Mouse (Mus musculus): ENCODE measurements around the gene Timeless. TPM values are rescaled to one million over a fixed set of nuclear protein-coding genes. Genes with fewer than 3 reads are reported as not detected.

Gene Timeless
- polyA plus RNA-seq, 1 experiment, result 2.7 TPM

DNA sequence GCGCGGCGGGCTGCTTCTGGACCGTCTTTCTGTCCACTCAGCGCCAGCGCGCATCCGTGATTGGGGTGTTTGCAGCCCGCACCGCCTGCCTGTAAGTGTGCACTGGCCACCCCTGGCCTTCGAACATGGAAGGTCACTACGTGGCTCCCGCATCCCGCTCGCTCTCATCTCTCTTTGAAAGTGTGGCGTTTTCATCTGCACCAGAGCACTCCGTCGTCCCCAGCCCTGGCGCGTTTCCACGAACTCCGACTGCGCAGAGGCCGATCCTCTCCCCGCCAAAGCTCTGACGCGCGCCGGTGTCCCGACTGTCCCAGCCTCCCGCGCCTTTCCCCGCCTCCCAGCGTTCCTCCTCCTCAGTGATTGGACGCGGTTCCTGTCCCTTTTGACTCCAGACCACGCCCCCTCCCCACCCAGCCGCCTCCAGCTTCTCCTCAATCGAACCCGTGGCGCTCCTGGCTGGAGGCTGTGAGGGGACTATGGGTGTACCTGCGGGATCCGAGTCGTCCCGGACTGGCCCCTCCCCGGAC lies 37.8 kb upstream of the Timeless start, which contains the start of gene Gls2:
Gene Gls2 (plus strand): TSS at position 434 of the 527 bp plus-strand sequence.
- peaks cover 19% of the 10 kb centered on the region for H3K4me1 ChIP-seq (ENCODE audit: control insufficient read depth)
- peak within 1 kb of the TSS; percentile 67 for H3K4me3 ChIP-seq (replicated peaks)
- peaks cover 61% of the 10 kb centered on the region for H3K27me3 ChIP-seq (ENCODE audit: control insufficient read depth)
- no peaks in the 10 kb centered on the region for H3K36me3 ChIP-seq (ENCODE audit: control insufficient read depth)
- peaks cover 6% of the 10 kb centered on the region; the same call in 1 of the 2 replicates for H3K9me3 ChIP-seq (ENCODE audit: control insufficient read depth, low read length)
- TF ChIP-seq GATA1 (IDR thresholded peaks at IDR 0.05; ENCODE audit: low read length) (no peak), TAL1 (IDR thresholded peaks at IDR 0.05; ENCODE audit: low read length) (no peak)

DNA sequence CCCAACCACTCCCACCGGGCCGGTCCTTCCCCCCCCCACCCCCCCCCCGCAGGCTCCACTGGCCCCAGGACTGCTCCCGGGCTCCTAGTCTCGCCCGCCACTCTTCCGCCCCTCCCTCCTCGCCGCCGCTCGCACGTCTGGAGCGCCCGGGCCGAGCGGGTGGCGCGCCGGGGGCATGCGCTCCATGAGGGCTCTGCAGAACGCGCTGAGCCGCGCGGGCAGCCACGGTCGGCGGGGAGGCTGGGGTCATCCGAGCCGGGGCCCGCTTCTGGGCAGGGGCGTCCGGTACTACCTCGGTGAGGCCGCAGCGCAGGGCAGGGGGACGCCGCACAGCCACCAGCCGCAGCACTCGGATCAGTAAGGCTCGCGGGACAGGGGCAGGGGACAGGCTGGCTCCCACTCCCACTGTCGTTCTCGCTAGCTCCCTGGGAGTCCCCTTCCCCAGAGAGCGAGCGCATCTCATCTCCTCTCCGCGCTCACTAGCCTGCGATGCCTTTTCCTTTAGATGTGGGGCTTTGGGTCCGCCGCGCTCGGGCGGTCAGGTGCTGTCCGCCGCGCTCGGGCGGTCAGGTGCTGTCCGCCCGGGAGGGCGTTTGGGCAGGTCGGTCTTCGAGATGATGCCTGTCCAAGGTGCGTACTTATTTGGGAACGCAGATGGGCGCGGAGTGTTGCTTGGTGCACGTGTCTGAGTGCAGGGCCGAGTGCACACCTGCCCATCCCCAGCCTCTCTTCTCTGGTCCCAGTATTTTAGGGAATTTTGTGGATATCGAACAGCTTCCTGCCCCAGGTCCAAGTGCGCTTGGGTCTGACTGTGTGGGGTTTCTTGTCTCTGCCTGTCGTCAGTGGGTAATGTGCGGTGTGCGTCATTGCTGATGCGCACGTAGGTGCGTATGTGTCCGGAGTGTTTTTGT lies 37.1 kb upstream of the Timeless start:
- H3K9me3 ChIP-seq (ENCODE audit: control insufficient read depth, low read length), result peaks cover 6% of the 10 kb centered on the region; the same call in 1 of the 2 replicates
- TF ChIP-seq GATA1 (IDR thresholded peaks at IDR 0.05; ENCODE audit: low read length) (no peak), TAL1 (IDR thresholded peaks at IDR 0.05; ENCODE audit: low read length) (no peak)
- H3K36me3 ChIP-seq (ENCODE audit: control insufficient read depth), result no peaks in the 10 kb centered on the region
- peaks cover 64% of the 10 kb centered on the region for H3K27me3 ChIP-seq (ENCODE audit: control insufficient read depth)
- H3K4me1 ChIP-seq (ENCODE audit: control insufficient read depth), result peaks cover 19% of the 10 kb centered on the region
- peak overlapping the region; percentile 67 for H3K4me3 ChIP-seq (replicated peaks)

DNA sequence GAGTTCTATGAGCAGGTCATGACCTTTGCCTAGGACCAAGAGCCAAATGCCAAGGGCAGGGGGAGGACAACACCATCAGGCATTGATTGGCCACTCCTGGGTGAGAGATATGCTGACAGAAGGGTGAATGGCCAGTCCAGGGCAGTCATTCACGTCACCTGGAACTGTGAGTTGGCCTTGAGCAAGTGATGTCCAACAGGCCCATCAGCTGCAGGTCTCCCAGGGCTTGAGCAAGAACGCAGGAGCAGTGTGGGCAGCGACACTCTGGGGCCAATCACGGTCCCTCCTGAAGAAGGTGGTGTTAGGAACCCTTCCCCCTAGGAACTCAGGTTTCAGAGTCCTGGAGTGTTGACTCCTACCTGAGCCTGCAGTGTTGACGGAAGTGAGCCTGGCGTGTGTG lies 30.0 kb upstream of the Timeless start:
- Histone ChIP-seq H3K9me3 (ENCODE audit: control insufficient read depth, low read length) (no peaks in the 10 kb centered on the region), H3K4me3 (replicated peaks) (no peak overlapping the region), H3K4me1 (ENCODE audit: control insufficient read depth) (no peaks in the 10 kb centered on the region), H3K36me3 (ENCODE audit: control insufficient read depth) (peaks cover 5% of the 10 kb centered on the region), H3K27me3 (ENCODE audit: control insufficient read depth) (peaks cover 16% of the 10 kb centered on the region)
- TF ChIP-seq GATA1 (IDR thresholded peaks at IDR 0.05; ENCODE audit: low read length), result no peak
- no peak for TF ChIP-seq TAL1 (IDR thresholded peaks at IDR 0.05; ENCODE audit: low read length)

DNA sequence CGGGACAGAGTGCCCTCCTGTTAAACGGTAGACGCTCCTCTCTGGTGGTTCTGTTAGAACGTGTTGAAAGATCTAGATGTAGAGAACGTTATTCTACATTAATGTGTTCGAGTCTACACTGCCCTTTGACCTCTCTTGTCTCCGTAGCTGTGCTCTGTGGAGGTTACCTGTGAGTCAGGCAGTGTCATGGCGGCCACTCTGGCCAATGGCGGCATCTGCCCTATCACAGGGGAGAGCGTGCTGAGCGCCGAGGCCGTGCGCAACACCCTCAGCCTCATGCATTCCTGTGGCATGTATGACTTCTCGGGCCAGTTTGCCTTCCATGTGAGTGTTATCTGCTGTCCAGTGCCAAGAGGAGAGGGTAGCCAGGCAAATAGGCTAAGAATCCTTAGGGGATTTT lies 26.9 kb upstream of the Timeless start:
- Histone ChIP-seq H3K4me1 (ENCODE audit: control insufficient read depth) (peaks cover under 1% of the 10 kb centered on the region; the same call in 1 of the 2 replicates), H3K4me3 (replicated peaks) (no peak overlapping the region), H3K9me3 (ENCODE audit: control insufficient read depth, low read length) (no peaks in the 10 kb centered on the region), H3K36me3 (ENCODE audit: control insufficient read depth) (peaks cover 15% of the 10 kb centered on the region), H3K27me3 (ENCODE audit: control insufficient read depth) (peaks cover 2% of the 10 kb centered on the region)
- TF ChIP-seq GATA1 (IDR thresholded peaks at IDR 0.05; ENCODE audit: low read length) (no peak), TAL1 (IDR thresholded peaks at IDR 0.05; ENCODE audit: low read length) (no peak)

DNA sequence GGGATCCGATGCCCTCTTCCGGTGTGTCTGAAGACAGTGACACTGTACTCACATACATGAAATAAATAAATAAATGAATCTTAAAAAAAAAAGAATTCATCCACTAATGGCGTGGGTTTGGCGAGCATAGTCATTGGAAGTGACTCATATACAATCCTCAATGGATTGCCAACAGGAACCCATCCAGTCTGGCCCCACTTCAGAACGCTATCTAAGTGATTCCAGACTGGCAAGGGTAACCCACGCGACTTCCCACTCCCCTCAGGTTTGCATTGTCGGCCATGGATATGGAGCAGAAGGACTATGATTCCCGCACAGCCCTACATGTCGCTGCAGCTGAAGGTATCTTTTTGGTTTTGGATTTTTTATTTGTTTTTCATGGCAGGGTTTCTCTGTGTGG lies 23.5 kb upstream of the Timeless start:
- H3K27me3 ChIP-seq (ENCODE audit: control insufficient read depth), result peaks cover 4% of the 10 kb centered on the region; the same call in 1 of the 2 replicates
- no peak overlapping the region for H3K4me3 ChIP-seq (replicated peaks)
- TF ChIP-seq TAL1 (IDR thresholded peaks at IDR 0.05; ENCODE audit: low read length) (no peak), GATA1 (IDR thresholded peaks at IDR 0.05; ENCODE audit: low read length) (no peak)
- H3K36me3 ChIP-seq (ENCODE audit: control insufficient read depth), result peaks cover 15% of the 10 kb centered on the region
- peaks cover 31% of the 10 kb centered on the region for H3K4me1 ChIP-seq (ENCODE audit: control insufficient read depth)
- no peaks in the 10 kb centered on the region for H3K9me3 ChIP-seq (ENCODE audit: control insufficient read depth, low read length)

DNA sequence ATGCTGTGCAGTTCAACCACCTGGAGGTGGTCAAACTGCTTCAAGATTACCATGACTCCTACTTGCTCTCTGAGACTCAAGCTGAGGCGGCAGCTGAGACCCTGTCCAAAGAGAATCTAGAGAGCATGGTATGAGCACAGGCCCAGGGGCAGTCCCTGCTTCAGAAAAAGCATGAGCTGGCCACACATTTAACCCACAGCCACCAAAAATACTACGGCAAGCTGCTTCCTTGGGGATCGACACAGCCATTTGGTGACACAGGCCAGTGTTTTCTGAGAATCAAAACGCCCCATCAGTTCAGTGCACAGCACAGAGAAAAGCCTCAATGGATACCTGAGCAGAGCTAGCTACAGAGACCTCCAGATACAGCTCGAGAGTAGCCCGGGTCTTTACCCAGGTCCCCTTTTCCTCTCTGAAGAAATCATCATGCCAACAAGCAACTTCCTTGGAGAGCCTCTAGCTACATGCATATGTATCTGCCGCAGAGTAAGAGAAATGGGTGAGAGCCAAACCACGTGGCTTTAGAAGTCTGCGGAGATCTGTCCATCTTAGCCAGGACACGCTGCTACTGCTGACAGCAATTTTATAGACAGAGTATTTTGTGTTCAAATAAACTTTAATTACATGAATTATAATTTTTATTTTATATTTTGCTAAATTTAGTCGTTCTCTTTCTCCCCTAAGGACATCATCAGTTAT lies 22.4 kb upstream of the Timeless start:
- TF ChIP-seq GATA1 (IDR thresholded peaks at IDR 0.05; ENCODE audit: low read length) (no peak), TAL1 (IDR thresholded peaks at IDR 0.05; ENCODE audit: low read length) (no peak)
- Histone ChIP-seq H3K27me3 (ENCODE audit: control insufficient read depth) (peaks cover 6% of the 10 kb centered on the region; the same call in 1 of the 2 replicates), H3K36me3 (ENCODE audit: control insufficient read depth) (peaks cover 15% of the 10 kb centered on the region), H3K4me1 (ENCODE audit: control insufficient read depth) (peaks cover 34% of the 10 kb centered on the region), H3K4me3 (replicated peaks) (no peak overlapping the region), H3K9me3 (ENCODE audit: control insufficient read depth, low read length) (no peaks in the 10 kb centered on the region)

DNA sequence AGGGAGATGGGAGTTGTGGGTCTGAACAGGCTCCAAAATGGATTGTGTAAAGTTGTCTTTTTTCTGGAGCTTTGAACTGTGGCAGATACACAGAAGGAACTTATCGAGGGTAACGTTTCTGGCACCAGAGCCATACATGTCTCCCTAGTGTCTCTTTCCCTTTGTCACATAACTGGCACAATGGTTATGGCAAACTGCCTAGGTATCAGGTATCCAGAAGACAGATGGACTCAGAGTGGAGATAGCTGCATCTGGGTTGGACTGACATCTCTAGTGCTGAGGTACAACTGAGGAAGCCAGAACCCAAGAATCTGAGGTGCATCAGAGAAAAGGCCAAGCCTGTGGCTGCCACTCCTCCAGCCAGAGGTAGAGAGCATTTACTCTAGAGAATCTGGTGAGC lies 21.7 kb upstream of the Timeless start:
- no peaks in the 10 kb centered on the region for H3K9me3 ChIP-seq (ENCODE audit: control insufficient read depth, low read length)
- peaks cover 6% of the 10 kb centered on the region; the same call in 1 of the 2 replicates for H3K27me3 ChIP-seq (ENCODE audit: control insufficient read depth)
- H3K36me3 ChIP-seq (ENCODE audit: control insufficient read depth), result peaks cover 15% of the 10 kb centered on the region
- no peak overlapping the region for H3K4me3 ChIP-seq (replicated peaks)
- H3K4me1 ChIP-seq (ENCODE audit: control insufficient read depth), result peaks cover 34% of the 10 kb centered on the region
- TF ChIP-seq GATA1 (IDR thresholded peaks at IDR 0.05; ENCODE audit: low read length) (no peak), TAL1 (IDR thresholded peaks at IDR 0.05; ENCODE audit: low read length) (no peak)

DNA sequence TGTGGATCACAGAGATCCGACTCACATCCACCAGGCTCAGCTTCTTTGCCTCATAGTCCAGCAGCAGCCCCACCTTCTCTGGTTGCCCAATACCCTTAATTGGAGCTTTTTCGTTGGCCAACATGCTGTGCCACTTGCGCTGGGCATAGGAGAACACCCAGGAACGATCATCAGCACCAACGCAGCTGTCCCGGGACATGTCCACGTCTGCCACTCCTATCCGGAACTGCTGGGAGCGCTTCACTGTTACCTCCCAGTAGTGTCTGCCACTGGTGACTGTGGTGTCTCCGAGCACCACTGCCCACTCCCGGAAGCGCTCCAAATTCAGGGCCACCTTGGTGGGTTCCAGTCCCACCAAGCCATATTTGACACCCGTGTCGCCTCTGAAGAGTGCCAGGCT lies 20.9 kb upstream of the Timeless start:
- H3K36me3 ChIP-seq (ENCODE audit: control insufficient read depth), result peaks cover 15% of the 10 kb centered on the region
- peak overlapping the region; percentile 70 for H3K4me3 ChIP-seq (replicated peaks)
- H3K27me3 ChIP-seq (ENCODE audit: control insufficient read depth), result peaks cover 6% of the 10 kb centered on the region; the same call in 1 of the 2 replicates
- no peaks in the 10 kb centered on the region for H3K9me3 ChIP-seq (ENCODE audit: control insufficient read depth, low read length)
- no peak for TF ChIP-seq GATA1 (IDR thresholded peaks at IDR 0.05; ENCODE audit: low read length)
- TF ChIP-seq TAL1 (IDR thresholded peaks at IDR 0.05; ENCODE audit: low read length), result no peak
- peaks cover 34% of the 10 kb centered on the region for H3K4me1 ChIP-seq (ENCODE audit: control insufficient read depth)
